ENCODE assay signal across 8 mouse cellular contexts in genomic region chr11:59948401-59948767, GRCm38 (mm10). TPM values are rescaled to one million over a fixed set of nuclear protein-coding genes. Genes with fewer than 3 reads are reported as not detected.
DNase-seq lines count a peak whose midpoint lies in the region; ATAC-seq and TF ChIP-seq lines count a peak whose summit lies in the region.

No protein-coding gene starts in this region.

- peak overlapping the region; percentile 76 for H3K4me2 ChIP-seq in intestine, postnatal 0 days (replicated peaks; ENCODE audit: low read depth)
- peak overlapping the region; percentile 54 for H3K4me2 ChIP-seq in midbrain, embryonic 15.5 days

- WGBS in thymus, adult 2 months: 3% methylated on average over 16 of the region's 16 CpGs
- WGBS in intestine, postnatal 0 days: 2% methylated on average over 16 of the region's 16 CpGs
- 2% methylated on average over 16 of the region's 16 CpGs for WGBS in midbrain, embryonic 15.5 days

- no peaks in the 10 kb centered on the region for H3K36me3 ChIP-seq in thymus, adult 2 months (ENCODE audit: control insufficient read depth, insufficient read depth, low read length)
- H3K36me3 ChIP-seq in intestine, postnatal 0 days (ENCODE audit: control insufficient read depth, insufficient read depth): no peaks in the 10 kb centered on the region; the same call in 1 of the 2 replicates
- H3K36me3 ChIP-seq in midbrain, embryonic 15.5 days (replicated peaks): no peaks in the 10 kb centered on the region

- peak; percentile 50 for ATAC-seq in intestine, postnatal 0 days
- ATAC-seq in midbrain, embryonic 15.5 days (replicated peaks): peak; percentile 69

- H3K9ac ChIP-seq in intestine, postnatal 0 days (ENCODE audit: low read depth, low read length): peak overlapping the region; percentile 78
- H3K9ac ChIP-seq in midbrain, embryonic 15.5 days: peak overlapping the region; percentile 90

- H3K4me1 ChIP-seq in thymus, adult 2 months (replicated peaks; ENCODE audit: control insufficient read depth, insufficient read depth, low read length): peaks cover 7% of the 10 kb centered on the region; the same call in 1 of the 2 replicates
- H3K4me1 ChIP-seq in intestine, postnatal 0 days (replicated peaks; ENCODE audit: control insufficient read depth, insufficient read depth, low read length): no peaks in the 10 kb centered on the region
- H3K4me1 ChIP-seq in midbrain, embryonic 15.5 days: peaks cover 18% of the 10 kb centered on the region

- no peaks in the 10 kb centered on the region for H3K27me3 ChIP-seq in thymus, adult 2 months (ENCODE audit: control insufficient read depth, insufficient read depth, low read length)
- no peaks in the 10 kb centered on the region for H3K27me3 ChIP-seq in intestine, postnatal 0 days (replicated peaks; ENCODE audit: control insufficient read depth, insufficient read depth, low read length)
- H3K27me3 ChIP-seq in midbrain, embryonic 15.5 days (replicated peaks): no peaks in the 10 kb centered on the region

- peak overlapping the region; percentile 67 for H3K4me3 ChIP-seq in thymus, adult 2 months (ENCODE audit: control insufficient read depth, insufficient read depth, low read length)
- H3K4me3 ChIP-seq in intestine, postnatal 0 days (ENCODE audit: low read depth, low read length): peak overlapping the region; percentile 64
- peak overlapping the region; percentile 71 for H3K4me3 ChIP-seq in midbrain, embryonic 15.5 days

- H3K9me3 ChIP-seq in intestine, postnatal 0 days (ENCODE audit: control insufficient read depth): no peaks in the 10 kb centered on the region
- H3K9me3 ChIP-seq in midbrain, embryonic 15.5 days: no peaks in the 10 kb centered on the region

- no peak for TF ChIP-seq POLR2A in thymus, adult 2 months (IDR thresholded peaks at IDR 0.05; ENCODE audit: control insufficient read depth, extremely low read depth, insufficient read depth, low read length, poor library complexity)

- no peak overlapping the region for H3K27ac ChIP-seq in thymus, adult 2 months (ENCODE audit: control insufficient read depth, insufficient read depth, low read length)
- peak overlapping the region; percentile 15; the same call in 1 of the 2 replicates for H3K27ac ChIP-seq in intestine, postnatal 0 days (ENCODE audit: low read depth, low read length)
- H3K27ac ChIP-seq in midbrain, embryonic 15.5 days: peak overlapping the region; percentile 81

- peak; percentile 33 for DNase-seq in embryo, embryonic 10.5 days (ENCODE audit: low spot score)
- DNase-seq in embryo, embryonic 9.5 days (ENCODE audit: extremely low spot score): no peak
- DNase-seq in thymus, adult 2 months: no peak
- no peak for DNase-seq in thymus, adult 18-20 months
- DNase-seq in adrenal gland, adult 8-10 months: no peak
- DNase-seq in frontal cortex, postnatal 10 days (ENCODE audit: low spot score in 2 of 2): no peak

- no peak for TF ChIP-seq CTCF in thymus, adult 2 months (IDR thresholded peaks at IDR 0.05; ENCODE audit: borderline replicate concordance, control insufficient read depth, extremely low read depth, insufficient read depth, low read length, poor library complexity)
- TF ChIP-seq CTCF in intestine, postnatal 0 days (IDR thresholded peaks at IDR 0.05; ENCODE audit: low read depth): no peak

RNA-seq across cellular contexts. Expression of gene Med9, which starts 0.4 kb away (rescaled TPM):
- 21.0 and 23.6 TPM in 2 replicates for polyA plus RNA-seq in thymus, adult 2 months (2012; rRNA removed)
- 19.4 and 22.1 TPM in 2 replicates for polyA plus RNA-seq in intestine, postnatal 0 days (2015; fragmentation: Nextera tagmentation; extraction: Ambion mirVana)
- 32.4 and 33.7 TPM in 2 replicates for polyA plus RNA-seq in midbrain, embryonic 15.5 days (2015; fragmentation: Nextera tagmentation; extraction: Ambion mirVana)
- 10 to 100 TPM; 29.4 to 39.1 (median 33.2) TPM for total RNA-seq in adrenal gland, adult 8-10 months (2022)

RNA-seq across cellular contexts. Expression of gene Rasd1, which starts 16.4 kb away (rescaled TPM):
- 2.7 and 4.8 TPM in 2 replicates for polyA plus RNA-seq in thymus, adult 2 months (2012; rRNA removed)
- 1.1 and 1.4 TPM in 2 replicates for polyA plus RNA-seq in intestine, postnatal 0 days (2015; fragmentation: Nextera tagmentation; extraction: Ambion mirVana)
- 1.2 and 1.6 TPM in 2 replicates for polyA plus RNA-seq in midbrain, embryonic 15.5 days (2015; fragmentation: Nextera tagmentation; extraction: Ambion mirVana)
- 10 to 100 TPM; 19.1 to 34.7 (median 26.7) TPM for total RNA-seq in adrenal gland, adult 8-10 months (2022)
